Mouse (Mus musculus) T-helper 17 cell (primary cell): ENCODE measurements around the gene Cdkl1.

Source experiments
- in situ Hi-C, 2 experiments: fragments of 300-600 bp; cut with MboI, MseI; formaldehyde crosslinking; loops; 1 replicate in 1 of 2; 2 replicates in 1 of 2; pipeline ENCODE4 v1.15.1; 2025; ENCODE audit warnings: high pct_unique_total_duplicates in 2 of 2

The Cdkl1 gene

GRCm38 (mm10) chr12:69790530-69791505 lies at the start of gene Cdkl1:
Gene Cdkl1 (minus strand): TSS chr12:69791267.
- in situ Hi-C loops = loop anchor here in 1 of 2 experiments (10.0 kb wide), 1 partner anchor 1074 kb away; no protein-coding TSS in a partner anchor

GRCm38 (mm10) chr12:69838376-69838775 lies 47.3 kb upstream of the Cdkl1 start:
- in situ Hi-C loops = loop anchor here in 1 of 2 experiments (10.0 kb wide), 1 partner anchor 1996 kb away; the partner anchor contains the start of gene Daam1

DNA sequence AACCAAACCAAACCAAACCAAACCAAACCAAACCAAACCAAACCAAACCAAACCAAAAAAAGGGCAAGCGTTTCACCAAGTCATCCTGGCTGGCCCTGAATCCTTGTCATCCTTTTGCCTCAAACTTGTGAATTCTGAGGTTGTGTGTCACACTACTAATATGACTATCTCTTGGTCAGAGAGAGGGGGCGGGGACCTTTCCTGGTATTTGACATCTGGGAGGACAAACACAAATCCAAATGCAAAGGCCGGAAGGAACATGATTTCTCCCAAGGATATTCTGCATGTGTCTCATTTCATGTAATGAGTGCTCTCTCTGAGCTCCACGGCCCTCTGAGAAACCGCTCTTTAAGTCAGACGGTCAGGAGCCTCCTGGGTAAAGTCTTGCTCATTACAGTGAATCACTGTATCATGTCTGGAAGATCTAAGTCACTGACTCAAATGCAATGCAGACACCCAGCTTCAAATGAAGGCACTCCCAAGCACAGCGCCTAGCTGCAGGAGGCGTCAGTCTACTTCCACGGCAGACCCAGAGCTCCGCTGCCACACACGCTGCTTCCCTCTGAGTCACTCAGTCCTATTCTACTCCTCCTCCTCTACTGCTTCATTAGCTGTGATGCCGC lies 43.0 kb upstream of the Cdkl1 start:
- in situ Hi-C loops = loop anchor here in 1 of 2 experiments (10.0 kb wide), 1 partner anchor 2001 kb away; the partner anchor contains the start of gene Daam1

DNA sequence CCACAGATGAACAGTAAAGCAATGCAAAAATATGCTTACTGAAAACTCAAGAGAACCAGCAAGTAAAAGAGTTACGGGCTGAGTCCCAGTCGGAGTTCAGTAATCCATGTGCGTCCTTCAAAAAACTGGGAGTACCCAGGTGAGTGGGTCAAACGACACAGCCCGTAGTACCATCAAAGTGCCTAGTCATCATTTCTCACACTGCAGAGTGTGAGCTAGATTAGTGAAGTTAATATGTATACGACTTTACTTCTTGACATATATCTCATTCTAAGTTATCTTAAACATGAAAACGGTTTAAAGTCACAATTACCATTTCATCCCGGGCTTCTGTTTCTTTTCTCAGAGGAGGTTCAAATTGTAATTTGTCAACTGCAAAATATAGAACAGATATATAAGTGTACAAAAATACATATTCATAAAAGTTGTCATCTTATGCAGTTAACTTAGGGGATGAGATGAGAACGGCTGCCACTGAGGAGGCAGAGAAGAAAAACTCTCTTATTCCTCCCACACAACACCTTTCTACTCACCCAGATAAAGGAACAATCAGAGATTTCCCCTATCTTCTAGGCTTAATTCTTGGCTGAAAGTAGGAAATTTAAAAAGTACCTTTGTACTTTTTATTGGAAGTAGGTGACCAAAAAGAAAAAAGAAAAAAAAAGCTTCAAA lies 40.3 kb upstream of the Cdkl1 start:
- in situ Hi-C loops = loop anchor here in 1 of 2 experiments (10.0 kb wide), 1 partner anchor 2003 kb away; the partner anchor contains the start of gene Daam1

DNA sequence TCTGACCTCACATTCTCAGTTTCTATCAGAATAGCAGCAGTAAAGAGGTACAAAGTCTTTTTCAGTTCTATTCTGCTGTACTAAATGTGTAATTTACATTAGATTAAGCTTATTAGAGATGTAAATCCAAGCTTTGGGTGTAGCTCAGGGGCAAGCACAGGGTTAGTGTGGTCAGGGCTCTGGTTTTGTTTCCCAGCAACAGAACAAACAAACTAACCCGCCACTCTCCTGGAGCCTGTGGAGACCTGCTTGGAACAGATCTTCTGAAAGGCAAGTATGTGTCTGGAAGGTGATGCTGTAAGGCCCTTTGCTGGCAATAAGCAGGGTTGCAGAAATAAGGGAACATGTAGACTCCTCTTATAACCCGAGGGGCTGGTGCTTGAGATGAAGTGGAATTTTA lies 37.1 kb upstream of the Cdkl1 start:
- in situ Hi-C loops = no loop called here

GRCm38 (mm10) chr12:69824881-69825597 lies 34.0 kb upstream of the Cdkl1 start:
- in situ Hi-C loops = loop anchor here in 1 of 2 experiments (5.0 kb wide), 1 partner anchor 78 kb away; no protein-coding TSS in a partner anchor

DNA sequence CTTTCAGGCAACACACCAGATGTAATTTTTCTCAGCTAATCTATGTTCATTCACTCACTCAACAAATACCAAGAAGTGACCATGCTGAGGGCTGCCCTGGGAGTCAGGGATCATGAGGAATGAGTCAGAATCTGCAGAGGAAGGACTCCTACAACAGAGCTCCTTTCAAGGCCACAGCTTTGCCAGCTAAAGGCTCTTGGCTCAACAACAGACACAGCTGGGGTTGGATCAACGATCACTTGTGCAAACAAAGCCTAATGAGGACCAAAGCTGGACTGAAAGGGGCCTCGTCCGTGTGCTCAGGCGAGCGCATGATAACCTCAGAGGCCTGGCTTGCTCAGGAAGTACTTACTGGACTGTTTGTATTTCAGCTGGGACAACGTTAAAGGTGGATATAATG lies 23.2 kb upstream of the Cdkl1 start:
- in situ Hi-C loops = no loop called here

- in situ Hi-C loops = no loop called here
These were observed 22.5 kb upstream of the Cdkl1 start for GRCm38 (mm10) chr12:69813596-69813995.

DNA sequence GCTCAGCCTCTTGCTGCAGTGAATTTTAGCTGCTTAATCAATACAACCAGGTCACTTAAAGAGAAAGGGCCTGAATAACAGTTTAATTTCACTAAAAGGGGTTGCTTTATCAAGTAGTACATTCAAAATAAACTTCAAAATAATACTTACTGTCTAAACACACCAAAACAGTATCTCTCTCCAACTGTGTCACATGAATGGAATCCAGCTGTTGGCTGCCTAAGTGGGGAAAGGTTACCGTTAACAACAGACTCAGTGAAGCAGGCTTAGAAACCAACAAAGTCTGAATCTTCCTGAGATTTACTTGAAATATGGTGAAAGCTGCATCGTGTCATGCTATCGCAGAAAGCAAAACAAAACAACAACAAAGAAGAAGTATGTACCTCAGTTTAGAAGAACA lies 21.9 kb upstream of the Cdkl1 start:
- in situ Hi-C loops = no loop called here

- in situ Hi-C loops = no loop called here
These were observed 20.9 kb upstream of the Cdkl1 start for GRCm38 (mm10) chr12:69811976-69812375.

GRCm38 (mm10) chr12:69809439-69809838 lies 18.4 kb upstream of the Cdkl1 start:
- in situ Hi-C loops = no loop called here

- in situ Hi-C loops = no loop called here
These were observed 16.4 kb upstream of the Cdkl1 start for GRCm38 (mm10) chr12:69807399-69807985.

DNA sequence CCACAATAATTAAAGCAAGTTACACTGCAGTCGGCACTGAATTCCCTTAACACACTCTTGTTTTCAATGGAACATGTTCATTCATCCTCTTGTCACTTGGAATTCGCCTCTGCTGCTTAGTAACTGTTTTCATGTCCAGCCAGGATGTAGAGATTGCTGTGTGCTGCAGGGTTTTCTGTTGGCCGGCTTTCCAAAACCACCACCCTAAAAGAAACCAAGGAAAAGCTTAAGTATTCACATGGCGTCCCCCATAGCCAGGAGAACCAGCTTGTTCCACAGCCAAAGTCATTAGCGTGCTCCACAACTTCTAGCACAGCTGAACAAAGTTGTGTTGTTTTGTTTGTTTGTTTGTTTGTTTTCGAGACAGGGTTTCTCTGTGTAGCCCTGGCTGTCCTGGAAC lies 14.1 kb upstream of the Cdkl1 start:
- in situ Hi-C loops = no loop called here

GRCm38 (mm10) chr12:69804393-69805070 lies 13.5 kb upstream of the Cdkl1 start:
- in situ Hi-C loops = loop anchor here in 1 of 2 experiments (5.0 kb wide), 1 partner anchor 97 kb away; no protein-coding TSS in a partner anchor

DNA sequence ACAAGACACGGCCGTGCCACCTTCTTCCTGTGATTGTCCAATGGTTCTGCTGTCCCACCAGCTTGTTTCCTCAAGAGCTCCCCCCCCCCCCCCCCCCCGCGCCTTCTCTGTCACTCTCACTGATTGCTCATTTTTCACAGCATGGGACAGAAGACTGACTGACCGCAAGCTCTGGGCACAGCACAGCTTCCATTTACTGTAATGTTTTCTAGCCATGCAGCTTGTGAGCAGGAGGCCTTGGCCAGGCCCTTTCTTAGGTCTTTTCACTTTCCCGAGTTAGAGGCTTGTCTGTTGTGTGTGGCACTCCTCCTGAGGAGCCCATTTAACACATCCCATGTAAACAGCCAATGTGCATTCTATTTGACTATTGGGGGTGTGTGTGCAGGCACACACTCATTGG lies 12.1 kb upstream of the Cdkl1 start:
- in situ Hi-C loops = loop anchor here in 1 of 2 experiments (5.0 kb wide), 1 partner anchor 96 kb away; no protein-coding TSS in a partner anchor

- in situ Hi-C loops = loop anchor here in 1 of 2 experiments (5.0 kb wide), 1 partner anchor 93 kb away; no protein-coding TSS in a partner anchor
These were observed 9.5 kb upstream of the Cdkl1 start for GRCm38 (mm10) chr12:69800586-69800985.

DNA sequence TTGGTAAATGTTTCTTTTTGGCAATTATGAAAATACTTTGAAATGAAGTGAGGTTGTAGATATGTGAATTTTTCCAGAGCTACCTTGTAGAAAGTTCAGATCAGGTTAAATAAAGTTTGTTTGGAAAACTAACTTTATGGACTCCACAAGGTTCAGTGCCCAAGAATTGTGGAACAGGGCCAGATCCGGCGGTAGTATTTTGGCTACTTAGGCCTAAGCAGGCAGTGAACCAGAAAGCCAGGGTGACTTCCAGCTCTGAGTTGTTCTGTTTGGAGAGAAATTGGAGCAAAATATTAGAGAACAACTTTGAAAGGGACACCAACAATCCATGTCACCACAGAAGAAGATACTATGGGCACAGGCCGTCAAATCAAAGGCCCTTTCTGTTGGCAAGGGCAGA lies 5.2 kb upstream of the Cdkl1 start:
- in situ Hi-C loops = loop anchor here in 1 of 2 experiments (10.0 kb wide), 1 partner anchor 1068 kb away; no protein-coding TSS in a partner anchor

DNA sequence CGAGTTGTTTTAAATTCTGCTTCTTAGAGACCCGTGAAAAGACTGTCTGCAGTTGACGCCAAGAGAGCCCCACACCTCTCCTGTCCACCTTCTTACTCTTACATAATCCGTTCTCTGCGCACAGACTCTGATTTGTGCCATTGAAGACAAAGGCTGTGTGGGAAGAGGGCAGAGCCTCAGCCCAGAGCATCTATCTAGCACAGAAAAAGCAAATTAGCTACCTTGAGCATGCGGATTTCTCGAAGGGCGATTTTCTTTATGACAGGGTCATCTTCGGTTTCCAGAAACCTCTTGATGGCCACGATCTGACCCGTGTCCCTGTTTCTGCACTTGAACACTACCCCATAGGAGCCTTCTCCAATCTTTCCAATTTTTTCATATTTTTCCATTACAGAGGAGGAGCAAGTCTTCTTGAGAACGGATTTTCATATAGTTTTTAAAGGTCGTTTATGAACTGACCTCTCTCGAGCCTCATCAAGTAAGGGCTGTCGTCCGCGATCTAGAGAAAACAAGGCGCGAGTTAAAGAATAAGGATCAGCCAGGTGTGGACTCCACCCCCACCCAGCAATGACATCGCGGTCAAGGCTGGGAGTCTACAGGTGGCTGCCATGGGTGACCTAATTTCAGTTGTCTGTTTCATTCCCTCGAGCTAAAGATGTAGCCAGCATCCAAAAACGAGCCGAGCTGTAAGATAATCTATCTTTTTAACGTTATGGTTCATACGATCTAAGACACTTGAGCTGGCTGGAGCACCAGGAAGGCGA lies 1.1 kb downstream of the Cdkl1 start:
- in situ Hi-C loops = loop anchor here in 1 of 2 experiments (10.0 kb wide), 1 partner anchor 1075 kb away; no protein-coding TSS in a partner anchor

GRCm38 (mm10) chr12:69788380-69788779 lies 2.7 kb downstream of the Cdkl1 start:
- in situ Hi-C loops = no loop called here
